In the genomic region with DNA sequence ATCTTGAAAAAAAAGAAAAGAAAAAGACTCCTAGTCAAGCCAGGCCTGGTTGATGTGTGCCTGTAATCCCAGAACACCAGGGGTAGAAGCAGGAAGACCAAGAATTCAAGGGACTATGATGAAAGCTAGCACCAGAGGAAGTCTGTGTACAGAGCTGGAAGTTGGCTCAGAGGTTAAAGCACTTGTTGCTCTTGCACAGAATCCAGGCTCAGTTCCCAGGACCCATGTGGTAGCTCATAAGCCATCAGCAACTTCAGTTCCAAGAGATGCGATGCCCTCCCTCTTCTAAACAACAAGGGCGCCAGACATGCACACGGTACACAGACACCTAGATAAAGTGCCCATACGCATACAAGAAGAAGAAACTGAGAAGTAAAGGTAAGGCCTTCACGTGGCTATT, we compare ENCODE assay signal across 20 mouse cellular contexts. TPM values are rescaled to one million over a fixed set of nuclear protein-coding genes. Genes with fewer than 3 reads are reported as not detected.
A peak's percentile ranks its signal among the peaks of the same experiment; 100 is the strongest.
DNase-seq lines count a peak whose midpoint lies in the region; ATAC-seq and TF ChIP-seq lines count a peak whose summit lies in the region.
"Had no signal": no experiment of that assay in that cellular context is flagged by ENCODE, and none has a peak within 500 bp of the region (broad histone marks: within the 10 kb centered on the region; RNA-seq: fewer than 3 reads in every experiment).

No protein-coding gene starts in this region.

- TF ChIP-seq CTCF in liver, postnatal 0 days (IDR thresholded peaks at IDR 0.05; ENCODE audit: low read depth), result no peak

- peaks cover 42% of the 10 kb centered on the region for H3K36me3 ChIP-seq in liver, postnatal 0 days (replicated peaks; ENCODE audit: insufficient read depth, low read length)
- H3K36me3 ChIP-seq in liver, embryonic 11.5 days (ENCODE audit: control insufficient read depth, insufficient read depth, low read length), result peaks cover 28% of the 10 kb centered on the region
- peaks cover 41% of the 10 kb centered on the region for H3K36me3 ChIP-seq in hindbrain, embryonic 14.5 days (replicated peaks; ENCODE audit: control insufficient read depth, insufficient read depth)

- peak overlapping the region; percentile 35; the same call in 1 of the 2 replicates for H3K27ac ChIP-seq in liver, postnatal 0 days (ENCODE audit: low read depth)
- H3K27ac ChIP-seq in liver, embryonic 11.5 days (ENCODE audit: low read depth, low read length), result no peak overlapping the region
- H3K27ac ChIP-seq in hindbrain, embryonic 14.5 days, result no peak overlapping the region
- H3K27ac ChIP-seq: embryonic facial prominence, embryonic 13.5 days; forebrain, embryonic 15.5 days; hindbrain, embryonic 15.5 days; intestine, embryonic 15.5 days; limb, embryonic 10.5 days; liver, embryonic 13.5 days; midbrain, embryonic 12.5 days; neural tube, embryonic 13.5 days had no signal

- H3K27me3 ChIP-seq in liver, postnatal 0 days (ENCODE audit: insufficient read depth, low read length), result no peaks in the 10 kb centered on the region
- H3K27me3 ChIP-seq in liver, embryonic 11.5 days (replicated peaks; ENCODE audit: control insufficient read depth, insufficient read depth, low read length), result no peaks in the 10 kb centered on the region
- H3K27me3 ChIP-seq in hindbrain, embryonic 14.5 days (ENCODE audit: control insufficient read depth, insufficient read depth, low read length), result no peaks in the 10 kb centered on the region
- H3K27me3 ChIP-seq: embryonic facial prominence, embryonic 13.5 days; forebrain, embryonic 15.5 days; hindbrain, embryonic 15.5 days; intestine, embryonic 15.5 days; liver, embryonic 13.5 days; midbrain, embryonic 12.5 days; neural tube, embryonic 13.5 days had no signal

- no peaks in the 10 kb centered on the region for H3K9me3 ChIP-seq in liver, postnatal 0 days (ENCODE audit: low read length)
- no peaks in the 10 kb centered on the region for H3K9me3 ChIP-seq in liver, embryonic 11.5 days (ENCODE audit: control insufficient read depth, low read length)
- no peaks in the 10 kb centered on the region for H3K9me3 ChIP-seq in hindbrain, embryonic 14.5 days (ENCODE audit: control insufficient read depth, low read length)
- H3K9me3 ChIP-seq: embryonic facial prominence, embryonic 13.5 days; forebrain, embryonic 15.5 days; hindbrain, embryonic 15.5 days; intestine, embryonic 15.5 days; limb, embryonic 10.5 days; liver, embryonic 13.5 days; midbrain, embryonic 12.5 days; neural tube, embryonic 13.5 days had no signal

- no peak overlapping the region for H3K4me3 ChIP-seq in liver, postnatal 0 days (ENCODE audit: low read depth, low read length)
- no peak overlapping the region for H3K4me3 ChIP-seq in liver, embryonic 11.5 days (ENCODE audit: low read depth, low read length)
- H3K4me3 ChIP-seq in hindbrain, embryonic 14.5 days (replicated peaks; ENCODE audit: low read length), result no peak overlapping the region
- H3K4me3 ChIP-seq: embryonic facial prominence, embryonic 13.5 days; forebrain, embryonic 15.5 days; hindbrain, embryonic 15.5 days; intestine, embryonic 15.5 days; limb, embryonic 10.5 days; liver, embryonic 13.5 days; midbrain, embryonic 12.5 days; neural tube, embryonic 13.5 days had no signal

- H3K4me2 ChIP-seq in liver, postnatal 0 days (ENCODE audit: low read depth, low read length), result no peak overlapping the region
- no peak overlapping the region for H3K4me2 ChIP-seq in liver, embryonic 11.5 days
- H3K4me2 ChIP-seq in hindbrain, embryonic 14.5 days (replicated peaks), result no peak overlapping the region
- H3K4me2 ChIP-seq: embryonic facial prominence, embryonic 13.5 days; forebrain, embryonic 15.5 days; hindbrain, embryonic 15.5 days; intestine, embryonic 15.5 days; liver, embryonic 13.5 days; midbrain, embryonic 12.5 days; neural tube, embryonic 13.5 days had no signal

- H3K9ac ChIP-seq in liver, postnatal 0 days (replicated peaks), result no peak overlapping the region
- H3K9ac ChIP-seq in liver, embryonic 11.5 days (ENCODE audit: low read depth, low read length), result no peak overlapping the region
- H3K9ac ChIP-seq in hindbrain, embryonic 14.5 days, result no peak overlapping the region
- H3K9ac ChIP-seq: embryonic facial prominence, embryonic 13.5 days; forebrain, embryonic 15.5 days; hindbrain, embryonic 15.5 days; intestine, embryonic 15.5 days; liver, embryonic 13.5 days; midbrain, embryonic 12.5 days; neural tube, embryonic 13.5 days had no signal

- peak; percentile 70 for DNase-seq in gastrocnemius, adult 18-20 months (ENCODE audit: low spot score)
- DNase-seq in gastrocnemius, postnatal 4 days (ENCODE audit: low spot score in 2 of 2), result no peak
- no peak for DNase-seq in liver, postnatal 0 days
- DNase-seq in liver, embryonic 11.5 days (ENCODE audit: low spot score), result no peak
- peak; percentile 55 for DNase-seq in gastrocnemius, postnatal 25 days
- DNase-seq in skeletal muscle tissue, adult 2 months (ENCODE audit: low read depth, low spot score), result peak; percentile 72
- DNase-seq in hindbrain, embryonic 14.5 days (ENCODE audit: low spot score), result no peak
- DNase-seq: adrenal gland, adult 8-10 months; kidney, adult 9 months; kidney, postnatal 4 days; liver, embryonic 13.5 days; right cerebral cortex, adult 18-20 months; thymus, postnatal 14 days had no signal

- 0 out of 2 replicates have a peak, but pooled peaks have one; percentile 47 for ATAC-seq in liver, postnatal 0 days
- ATAC-seq in liver, embryonic 11.5 days (replicated peaks; ENCODE audit: low FRiP score), result no peak
- ATAC-seq in hindbrain, embryonic 14.5 days (ENCODE audit: low FRiP score), result no peak
- ATAC-seq: forebrain, embryonic 15.5 days; intestine, embryonic 15.5 days had no signal

- peaks cover 19% of the 10 kb centered on the region for H3K4me1 ChIP-seq in liver, postnatal 0 days (ENCODE audit: insufficient read depth)
- H3K4me1 ChIP-seq in liver, embryonic 11.5 days (replicated peaks; ENCODE audit: control insufficient read depth, insufficient read depth, low read length), result peaks cover 4% of the 10 kb centered on the region; the same call in 1 of the 2 replicates
- 0 out of 2 replicates have a peak, but pooled peaks cover 5% of the 10 kb centered on the region for H3K4me1 ChIP-seq in hindbrain, embryonic 14.5 days (replicated peaks; ENCODE audit: control insufficient read depth, insufficient read depth, low read length)
- H3K4me1 ChIP-seq: midbrain, embryonic 12.5 days had no signal

- TF ChIP-seq EP300 in liver, postnatal 0 days (IDR thresholded peaks at IDR 0.05; ENCODE audit: low read depth), result no peak

- 79% methylated on average over 5 of the region's 5 CpGs for whole genome bisulfite sequencing in liver, postnatal 0 days (ENCODE audit: insufficient replicate concordance)
- WGBS in liver, embryonic 11.5 days, result 82% methylated on average over 5 of the region's 5 CpGs
- 94% methylated on average over 5 of the region's 5 CpGs for WGBS in hindbrain, embryonic 14.5 days

RNA-seq across cellular contexts. Expression of a gene that starts 8.0 kb away (rescaled TPM):
- total RNA-seq in gastrocnemius, adult 18-20 months (2021), result 10 to 100 TPM; 57.0 to 60.7 TPM
- 10 to 100 TPM; 37.7 to 44.1 TPM for total RNA-seq in gastrocnemius, postnatal 4 days (2021)
- 6.1 and 6.6 TPM in 2 replicates for polyA plus RNA-seq in liver, postnatal 0 days (2015; fragmentation: Nextera tagmentation; extraction: Ambion mirVana)
- polyA plus RNA-seq in liver, embryonic 11.5 days (2014; fragmentation: Nextera tagmentation; extraction: Ambion mirVana), result 19.1 and 20.7 TPM in 2 replicates
- 10 to 100 TPM; 44.6 to 46.0 TPM for total RNA-seq in gastrocnemius, postnatal 25 days (2021)
- polyA plus RNA-seq in hindbrain, embryonic 14.5 days (2014; fragmentation: Nextera tagmentation; extraction: Ambion mirVana), result 22.5 and 22.9 TPM in 2 replicates

Comparison
In these comparisons a context has a peak if more than half of its experiments do, and no peak if none do; other contexts are left out.
1. DNase-seq: peak in gastrocnemius, adult 18-20 months (single experiment), gastrocnemius, postnatal 25 days (single experiment) and skeletal muscle tissue, adult 2 months (single experiment); none in gastrocnemius, postnatal 4 days (0 of 2), liver, postnatal 0 days (single experiment), liver, embryonic 11.5 days (single experiment) and hindbrain, embryonic 14.5 days (single experiment).